Mouse (Mus musculus) forebrain, embryonic 11.5 days (tissue): ENCODE measurements around the gene Maml1. TPM values are rescaled to one million over a fixed set of nuclear protein-coding genes. Genes with fewer than 3 reads are reported as not detected.
"Not testable (repeated sequence)": the region's sequence is repeated elsewhere in the genome, so short reads cannot be mapped to it uniquely, and the experiment has no call there.

ENCODE experiments used
- ATAC-seq: fragments of 200-750 bp; cut with Nextera tagmentation; replicated peaks from 2 replicates; pipeline ENCODE4 v1.8.0; 2017; ENCODE audit warnings: moderate TSS enrichment; ENCODE audit not compliant: low FRiP score
- DNase-seq: peaks from one replicate; pipeline ENCODE4 v3.0.0-alpha.2; 2017; ENCODE audit warnings: low spot score
- H3K27ac ChIP-seq: fragments of 300-500 bp; sonication (generic); 2 replicates; pipeline ENCODE4 v1.5.1; 2014; ENCODE audit warnings: low read depth, low read length
- H3K27me3 ChIP-seq: fragments of 300-500 bp; sonication (generic); 2 replicates; pipeline ENCODE4 v1.6.1; 2014; ENCODE audit warnings: mild to moderate bottlenecking, low read length, mixed read lengths; ENCODE audit not compliant: control insufficient read depth, insufficient read depth
- H3K36me3 ChIP-seq: fragments of 300-500 bp; sonication (generic); 2 replicates; pipeline ENCODE4 v1.6.1; 2014; ENCODE audit warnings: mild to moderate bottlenecking, low read length, moderate library complexity, mixed read lengths; ENCODE audit not compliant: control insufficient read depth, insufficient read depth
- H3K4me1 ChIP-seq: fragments of 300-500 bp; sonication (generic); replicated peaks from 2 replicates; pipeline ENCODE4 v1.6.1; 2014; ENCODE audit warnings: low read length, mixed read lengths; ENCODE audit not compliant: control insufficient read depth, insufficient read depth
- H3K4me2 ChIP-seq: fragments of 300-500 bp; sonication (generic); 2 replicates; pipeline ENCODE4 v1.6.1; 2014; ENCODE audit warnings: low read depth, mild to moderate bottlenecking, low read length, moderate library complexity, mixed read lengths; ENCODE audit not compliant: severe bottlenecking
- H3K4me3 ChIP-seq: fragments of 300-500 bp; sonication (generic); 2 replicates; pipeline ENCODE4 v1.5.1; 2014; ENCODE audit warnings: low read depth, low read length
- H3K9ac ChIP-seq: fragments of 300-500 bp; sonication (generic); 2 replicates; pipeline ENCODE4 v1.6.1; 2014; ENCODE audit warnings: low read length
- H3K9me3 ChIP-seq: fragments of 300-500 bp; sonication (generic); 2 replicates; pipeline ENCODE4 v1.6.1; 2016; ENCODE audit warnings: low read length, mixed read lengths; ENCODE audit not compliant: control insufficient read depth
- WGBS: fragments of 180-500 bp; shearing (Covaris S2); extraction: QIAGEN DNeasy Blood & Tissue Kit; methylation state at CpG from one replicate; pipeline ENCODE4 v1.1.7; 2014; 5-methylcytosine and 5-hydroxymethylcytosine counted together
- polyA plus RNA-seq: library from polyadenylated mRNA; unstranded; fragments of >200 nt; fragmentation: Nextera tagmentation; extraction: Ambion mirVana; gene quantifications from 2 replicates; pipeline ENCODE4 v1.2.1, GENCODE M21; 2014

Gene Maml1
- polyA plus RNA-seq, 1 experiment from 2014 or later, result 10.0 TPM

- peak; percentile 81 for ATAC-seq
- peak overlapping the region; percentile 84 for H3K27ac ChIP-seq
- no peaks in the 10 kb centered on the region for H3K27me3 ChIP-seq
- H3K9me3 ChIP-seq, result no peaks in the 10 kb centered on the region
- peak overlapping the region; percentile 93 for H3K4me3 ChIP-seq
- no peak for DNase-seq
- H3K36me3 ChIP-seq, result no peaks in the 10 kb centered on the region
- peaks cover 8% of the 10 kb centered on the region for H3K4me1 ChIP-seq
- peak overlapping the region; percentile 96 for H3K9ac ChIP-seq
- H3K4me2 ChIP-seq, result peak overlapping the region; percentile 85
- WGBS, result 2% methylated on average over 34 of the region's 34 CpGs
Observed at GRCm38 (mm10) chr11:50324751-50325471, 32.8 kb upstream of the Maml1 start.

GRCm38 (mm10) chr11:50323843-50324242, 31.7 kb upstream of the Maml1 start:
- H3K9me3 ChIP-seq, result no peaks in the 10 kb centered on the region
- H3K4me3 ChIP-seq, result peak overlapping the region; percentile 93
- H3K36me3 ChIP-seq, result no peaks in the 10 kb centered on the region
- peak overlapping the region; percentile 96 for H3K9ac ChIP-seq
- H3K27me3 ChIP-seq, result no peaks in the 10 kb centered on the region
- no peak for ATAC-seq
- WGBS, result 53% methylated on average over 1 of the region's 1 CpGs
- peaks cover 8% of the 10 kb centered on the region for H3K4me1 ChIP-seq
- peak overlapping the region; percentile 85 for H3K4me2 ChIP-seq
- no peak overlapping the region for H3K27ac ChIP-seq
- no peak for DNase-seq

GRCm38 (mm10) chr11:50322345-50322744, 30.2 kb upstream of the Maml1 start:
- peaks cover 8% of the 10 kb centered on the region for H3K4me1 ChIP-seq
- H3K4me3 ChIP-seq, result no peak overlapping the region
- no peaks in the 10 kb centered on the region; the same call in 1 of the 2 replicates for H3K36me3 ChIP-seq
- no peak overlapping the region for H3K4me2 ChIP-seq
- H3K27ac ChIP-seq, result no peak overlapping the region
- H3K9me3 ChIP-seq, result no peaks in the 10 kb centered on the region
- no peaks in the 10 kb centered on the region for H3K27me3 ChIP-seq
- ATAC-seq, result no peak
- no peak overlapping the region for H3K9ac ChIP-seq
- DNase-seq, result no peak

- WGBS, result 96% methylated on average over 6 of the region's 6 CpGs
- Histone ChIP-seq H3K4me2 (no peak overlapping the region), H3K27me3 (no peaks in the 10 kb centered on the region), H3K9ac (no peak overlapping the region), H3K27ac (no peak overlapping the region), H3K4me3 (no peak overlapping the region), H3K4me1 (peaks cover 8% of the 10 kb centered on the region), H3K36me3 (no peaks in the 10 kb centered on the region; the same call in 1 of the 2 replicates), H3K9me3 (no peaks in the 10 kb centered on the region)
- ATAC-seq (no peak), DNase-seq (no peak)
Observed at GRCm38 (mm10) chr11:50321239-50321638, 29.1 kb upstream of the Maml1 start.

- not testable (repeated sequence) for H3K36me3 ChIP-seq
Observed at GRCm38 (mm10) chr11:50319343-50319742, 27.2 kb upstream of the Maml1 start.

GRCm38 (mm10) chr11:50312803-50313202, 20.7 kb upstream of the Maml1 start:
- 98% methylated on average over 2 of the region's 2 CpGs for WGBS
- Histone ChIP-seq H3K9ac (no peak overlapping the region), H3K36me3 (peaks cover 8% of the 10 kb centered on the region)

More at GRCm38 (mm10) chr11:50319343-50319742, 27.2 kb upstream of the Maml1 start:
- H3K4me2 ChIP-seq, H3K9ac ChIP-seq, H3K27me3 ChIP-seq, H3K4me1 ChIP-seq, H3K4me3 ChIP-seq, DNase-seq, ATAC-seq, H3K9me3 ChIP-seq, H3K27ac ChIP-seq: not testable (repeated sequence)
- 87% methylated on average over 4 of the region's 4 CpGs for WGBS

GRCm38 (mm10) chr11:50303406-50303805, 11.3 kb upstream of the Maml1 start:
- Histone ChIP-seq H3K36me3 (peaks cover 33% of the 10 kb centered on the region), H3K9me3 (no peaks in the 10 kb centered on the region), H3K27me3 (no peaks in the 10 kb centered on the region), H3K9ac (no peak overlapping the region), H3K27ac (no peak overlapping the region), H3K4me1 (no peaks in the 10 kb centered on the region), H3K4me2 (no peak overlapping the region), H3K4me3 (no peak overlapping the region)
- DNase-seq (no peak), ATAC-seq (no peak)
- 91% methylated on average over 2 of the region's 2 CpGs for WGBS

More at GRCm38 (mm10) chr11:50312803-50313202, 20.7 kb upstream of the Maml1 start:
- DNase-seq (no peak), ATAC-seq (no peak)
- Histone ChIP-seq H3K9me3 (no peaks in the 10 kb centered on the region), H3K4me1 (no peaks in the 10 kb centered on the region), H3K4me3 (no peak overlapping the region), H3K27me3 (no peaks in the 10 kb centered on the region), H3K27ac (no peak overlapping the region), H3K4me2 (no peak overlapping the region)

GRCm38 (mm10) chr11:50291321-50292165, 568 bp downstream of the Maml1 start:
- DNase-seq (peak; percentile 81), ATAC-seq (peak; percentile 82)
- Histone ChIP-seq H3K4me2 (peak overlapping the region; percentile 78), H3K9me3 (no peaks in the 10 kb centered on the region), H3K27me3 (no peaks in the 10 kb centered on the region), H3K9ac (peak overlapping the region; percentile 99), H3K4me1 (peaks cover 2% of the 10 kb centered on the region; the same call in 1 of the 2 replicates), H3K27ac (peak overlapping the region; percentile 95), H3K36me3 (no peaks in the 10 kb centered on the region; the same call in 1 of the 2 replicates), H3K4me3 (peak overlapping the region; percentile 98)
- WGBS, result under 1% methylated on average over 83 of the region's 85 CpGs
